Mouse (Mus musculus) gastrocnemius, adult 2 months (tissue): Measurements from ENCODE around the gene Sh3glb1. TPM values are rescaled to one million over a fixed set of nuclear protein-coding genes. Genes with fewer than 3 reads are reported as not detected.
"Not testable (repeated sequence)": the region's sequence is repeated elsewhere in the genome, so short reads cannot be mapped to it uniquely, and the experiment has no call there.

ENCODE experiments used
- DNase-seq: peaks from one replicate; pipeline ENCODE4 v3.0.0; 2022
- H3K27ac ChIP-seq: fragments of 200-600 bp; 2 replicates; pipeline ENCODE4 v1.8.1; 2022; ENCODE audit warnings: mild to moderate bottlenecking
- H3K4me3 ChIP-seq: fragments of 200-600 bp; 2 replicates; pipeline ENCODE4 v1.8.1; 2022; ENCODE audit warnings: mild to moderate bottlenecking, moderate library complexity
- CTCF ChIP-seq: fragments of 200-600 bp; IDR thresholded peaks from 2 replicates; pipeline ENCODE4 v1.8.1; 2022; ENCODE audit warnings: antibody characterized with exemption, mild to moderate bottlenecking, moderate library complexity
- intact Hi-C: fragments of 180-260 bp; cut with DNase I; formaldehyde crosslinking; loops from one replicate; pipeline ENCODE4 v1.15.1; 2025
- long read RNA-seq, 2 experiments: library from polyadenylated mRNA; stranded (forward); transcript quantifications; one replicate each; pipeline ENCODE4 v2.0.0; 2021
- total RNA-seq, 2 experiments: library from RNA; stranded (reverse); gene quantifications; 2 replicates each; pipeline ENCODE4 v1.2.3; 2021

Gene Sh3glb1
- total RNA-seq = 100 to 1,000 TPM; 328 to 379 TPM
- long read RNA-seq, experiment 1, transcript Sh3glb1-204 (10 exons, 2,584 nt) = minor isoform, 68 of 363 reads
- long read RNA-seq, experiment 1, transcript Sh3glb1-201 (9 exons, 3,961 nt) = major isoform, 203 of 363 reads
- long read RNA-seq, experiment 1, partial matches to known transcripts = 43 of 363 reads
- long read RNA-seq, experiment 1, other reads (novel, unspliced or antisense) = 49 of 363 reads
- long read RNA-seq, experiment 2, transcript Sh3glb1-201 (9 exons, 3,961 nt) = major isoform, 280 of 530 reads
- long read RNA-seq, experiment 2, transcript Sh3glb1-204 (10 exons, 2,584 nt) = minor isoform, 93 of 530 reads
- long read RNA-seq, experiment 2, partial matches to known transcripts = 57 of 530 reads
- long read RNA-seq, experiment 2, other reads (novel, unspliced or antisense) = 100 of 530 reads

DNA sequence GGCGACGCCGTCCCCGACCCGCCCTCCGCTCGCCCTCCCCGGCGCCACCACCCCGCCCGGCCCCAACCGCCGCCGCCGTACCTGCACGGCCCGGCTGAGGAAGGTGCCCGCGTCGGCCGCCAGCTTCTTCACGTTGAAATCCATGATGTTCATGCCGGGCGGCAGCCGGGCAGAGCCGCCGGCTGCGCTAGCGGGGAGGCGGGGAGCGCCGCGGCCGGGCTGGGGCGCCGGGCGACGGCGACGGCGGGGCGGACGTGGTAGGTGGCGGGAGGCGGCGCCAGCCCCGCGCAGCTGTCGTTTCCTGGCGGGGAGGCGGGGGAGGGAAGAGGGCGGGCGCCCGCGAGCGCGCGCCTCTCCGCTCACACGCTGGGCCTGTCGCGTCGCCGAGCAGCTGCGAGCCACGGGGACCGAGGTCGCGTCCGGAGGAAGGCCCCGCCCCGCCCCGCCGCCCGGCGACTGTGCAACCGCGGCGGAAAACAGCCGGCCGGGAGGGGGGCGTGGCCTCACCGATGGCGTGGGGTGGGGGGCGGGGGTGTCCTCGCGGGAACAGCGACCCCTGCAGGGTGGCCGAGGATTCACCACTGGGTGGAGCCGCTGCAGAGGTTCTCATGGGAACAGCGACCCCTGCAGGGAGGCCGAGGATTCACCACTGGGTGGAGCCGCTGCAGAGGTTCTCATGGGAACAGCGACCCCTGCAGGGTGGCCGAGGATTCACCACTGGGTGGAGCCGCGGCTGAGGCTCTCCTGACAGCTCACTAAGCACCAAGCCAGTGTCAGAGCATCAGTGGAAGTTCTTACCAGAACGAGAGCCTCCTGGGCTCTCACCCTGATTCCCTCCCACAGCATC is at the start of gene Sh3glb1:
Sh3glb1 (minus strand) TSS at position 435 of the 847 bp plus-strand sequence.
- DNase-seq = peak; percentile 99
- Histone ChIP-seq H3K27ac (peak within 1 kb of the TSS; percentile 96), H3K4me3 (peak within 1 kb of the TSS; percentile 76)
- intact Hi-C loops = loop anchor here (1.0 to 10.0 kb wide), 2 partner anchors 28 to 515 kb away; partner anchors contain the start of gene Lmo4
- TF ChIP-seq CTCF = no peak

- H3K4me3 ChIP-seq = no peak overlapping the region
- H3K27ac ChIP-seq = no peak overlapping the region
- TF ChIP-seq CTCF = no peak
- DNase-seq = no peak
- intact Hi-C loops = no loop called here
Observed at GRCm38 (mm10) chr3:144765161-144765560, 45.0 kb upstream of the Sh3glb1 start.

- Histone ChIP-seq H3K4me3 (no peak overlapping the region), H3K27ac (no peak overlapping the region)
- no peak for TF ChIP-seq CTCF
- DNase-seq = no peak
- intact Hi-C loops = no loop called here
Observed at GRCm38 (mm10) chr3:144761454-144761853, 41.3 kb upstream of the Sh3glb1 start.

DNA sequence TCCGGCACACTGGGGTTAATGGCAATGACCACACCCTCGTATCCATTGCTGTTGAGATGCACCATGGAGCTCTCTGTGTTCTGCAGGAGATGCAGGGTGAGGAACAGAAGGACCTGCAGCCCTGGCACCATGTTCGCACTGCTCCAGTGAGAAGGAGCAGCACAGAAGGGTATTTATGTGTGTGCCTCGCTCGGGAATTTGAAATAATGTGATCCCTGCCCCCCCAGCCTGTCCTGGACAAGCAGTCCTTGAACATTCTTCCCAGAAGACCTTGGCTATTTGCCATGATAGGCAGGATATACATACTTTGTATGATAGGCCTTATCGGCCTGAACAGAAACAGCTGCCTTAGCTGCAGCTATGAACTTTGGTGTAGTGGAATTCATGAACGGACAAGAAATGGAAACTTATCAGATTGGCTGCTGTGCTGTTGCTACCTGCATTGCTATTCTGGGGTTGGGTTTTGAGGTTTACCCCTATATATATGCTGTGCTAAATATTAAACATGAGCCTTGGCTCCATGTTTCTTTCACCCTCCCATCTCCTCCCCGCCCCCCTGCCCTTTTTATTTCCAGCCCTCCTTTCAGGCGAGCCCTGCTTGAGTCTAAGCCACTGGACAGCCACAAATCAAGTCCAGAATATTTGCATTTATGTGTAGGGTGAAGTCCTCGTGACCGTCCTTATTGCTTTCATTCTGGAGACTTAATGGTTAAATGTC is 40.6 kb upstream of the Sh3glb1 start, which contains the start of gene Clca3a1:
Clca3a1 (minus strand) TSS at position 386 of the 718 bp plus-strand sequence.
- intact Hi-C loops = no loop called here
- H3K4me3 ChIP-seq = no peak within 1 kb of the TSS
- DNase-seq = no peak
- TF ChIP-seq CTCF = no peak
- no peak within 1 kb of the TSS for H3K27ac ChIP-seq

- no peak overlapping the region for H3K4me3 ChIP-seq
- H3K27ac ChIP-seq = no peak overlapping the region
- no peak for DNase-seq
- intact Hi-C loops = no loop called here
- TF ChIP-seq CTCF = no peak
Observed at GRCm38 (mm10) chr3:144759719-144760118, 39.6 kb upstream of the Sh3glb1 start.

DNA sequence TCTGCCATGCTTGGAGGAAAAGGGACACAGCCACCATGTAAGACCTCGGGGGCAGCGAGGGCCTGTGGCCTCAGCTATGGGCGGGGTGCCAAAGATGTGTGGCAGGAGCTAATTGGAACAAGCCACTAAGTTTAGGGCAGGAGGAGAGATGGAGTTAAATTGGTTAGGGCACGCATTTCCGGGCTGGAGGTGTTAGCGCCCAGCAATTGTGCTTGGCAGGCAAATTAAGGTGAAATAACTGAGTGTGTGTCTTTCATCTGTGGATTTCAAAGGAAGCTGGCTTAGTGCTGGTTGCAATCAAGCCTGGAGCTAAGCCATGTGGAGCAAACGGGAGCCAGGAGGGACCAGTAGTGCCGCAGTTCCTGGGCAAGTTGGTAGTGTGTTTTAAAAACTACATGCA is 36.0 kb upstream of the Sh3glb1 start:
- DNase-seq, H3K27ac ChIP-seq, H3K4me3 ChIP-seq, intact Hi-C loops: not testable (repeated sequence)

- intact Hi-C loops = no loop called here
- DNase-seq = no peak
- Histone ChIP-seq H3K27ac (no peak overlapping the region), H3K4me3 (no peak overlapping the region)
- peak; percentile 58 for TF ChIP-seq CTCF
Observed at GRCm38 (mm10) chr3:144753120-144753519, 33.0 kb upstream of the Sh3glb1 start.

DNA sequence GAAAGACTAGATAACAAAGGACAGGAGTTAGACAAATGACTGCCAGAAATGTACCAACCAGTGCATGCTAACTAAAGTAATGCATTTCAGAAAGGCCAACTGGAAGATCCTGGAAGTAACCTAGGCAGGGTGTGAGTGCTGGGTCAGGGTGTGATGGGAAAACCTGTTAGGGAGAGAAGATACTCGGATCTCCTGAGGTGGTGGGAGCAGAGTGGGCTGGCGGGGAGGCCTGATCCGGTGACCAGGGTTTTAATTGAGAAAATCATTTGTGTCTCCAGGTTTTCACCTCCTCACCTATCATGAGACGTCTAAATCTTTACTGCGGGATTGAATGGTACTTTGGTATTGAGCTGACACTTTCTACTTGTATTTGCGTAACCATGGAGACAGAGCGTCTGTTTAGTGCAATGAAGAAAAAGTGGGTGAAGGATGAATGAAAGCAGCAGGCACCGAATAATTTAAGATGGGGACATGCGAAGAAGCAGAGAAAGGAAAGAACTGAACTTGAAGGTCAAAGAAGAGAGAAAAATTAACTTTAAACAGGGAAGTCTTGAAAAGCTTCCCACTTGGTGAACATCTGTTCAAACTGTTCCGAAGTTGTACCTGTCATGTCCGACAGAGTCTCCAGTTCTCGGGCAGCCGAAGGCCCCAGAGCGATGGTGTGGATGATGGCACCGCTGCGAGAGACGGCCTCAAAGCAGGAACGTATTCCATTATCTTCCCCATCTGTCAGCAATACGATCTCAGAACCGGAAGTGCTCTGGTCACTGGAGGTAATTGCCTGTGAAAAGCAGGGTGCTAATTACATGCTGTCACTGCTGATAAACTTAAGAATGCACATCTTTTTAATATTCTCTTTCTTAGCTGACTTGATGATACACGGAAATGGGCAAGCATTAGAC is 29.2 kb upstream of the Sh3glb1 start:
- intact Hi-C loops, DNase-seq, H3K4me3 ChIP-seq, H3K27ac ChIP-seq: not testable (repeated sequence)

GRCm38 (mm10) chr3:144747706-144748105 is 27.6 kb upstream of the Sh3glb1 start:
- intact Hi-C loops, H3K27ac ChIP-seq, DNase-seq, H3K4me3 ChIP-seq: not testable (repeated sequence)

DNA sequence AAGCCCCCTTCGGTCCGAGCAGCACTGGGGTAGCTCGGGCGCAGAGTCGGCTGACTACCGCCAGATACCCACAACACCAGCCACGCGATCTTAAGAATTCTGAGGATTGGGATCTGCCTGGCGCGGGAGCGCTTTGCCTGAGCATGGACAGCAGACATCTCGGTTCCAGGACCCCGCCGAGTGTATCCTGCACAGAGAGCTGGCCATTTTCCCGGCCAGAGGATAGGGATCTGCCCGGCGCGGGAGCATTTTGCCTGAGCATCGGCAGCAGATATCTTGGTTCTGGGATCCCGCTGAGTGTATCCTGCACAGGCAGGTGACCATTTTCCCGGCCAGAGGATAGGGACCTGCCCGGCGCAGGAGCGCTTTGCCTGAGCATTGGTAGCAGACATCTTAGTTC is 18.3 kb upstream of the Sh3glb1 start:
- DNase-seq, H3K4me3 ChIP-seq, H3K27ac ChIP-seq: not testable (repeated sequence)
- intact Hi-C loops = loop anchor here (10.0 kb wide), 1 partner anchor 286 kb away; no protein-coding TSS in a partner anchor

DNA sequence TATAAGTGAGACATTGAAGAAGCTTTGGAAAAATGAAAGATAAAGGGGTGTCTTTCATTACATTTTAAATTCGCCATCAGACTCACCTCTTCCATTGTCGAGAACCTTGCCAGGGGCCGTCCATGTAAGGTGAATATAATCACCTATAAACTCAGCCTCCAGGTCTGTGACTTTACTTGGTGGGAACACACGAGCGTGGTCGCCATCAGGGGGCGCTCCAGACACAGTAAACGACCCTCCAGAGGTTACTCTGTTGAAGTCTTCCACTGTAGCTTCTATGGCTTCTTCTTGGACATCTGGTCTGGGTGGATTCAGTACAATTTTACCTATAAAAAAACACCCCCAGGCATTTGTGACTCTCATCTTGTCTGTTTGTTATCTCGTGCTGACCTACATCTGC is 16.7 kb upstream of the Sh3glb1 start:
- Histone ChIP-seq H3K27ac (no peak overlapping the region), H3K4me3 (no peak overlapping the region)
- peak; percentile 53 for TF ChIP-seq CTCF
- no peak for DNase-seq
- intact Hi-C loops = loop anchor here (10.0 kb wide), 1 partner anchor 288 kb away; no protein-coding TSS in a partner anchor
